Comparison of ENCODE assay signal across 8 mouse cellular contexts in genomic region chrX:107815502-107816217, GRCm38 (mm10). TPM values are rescaled to one million over a fixed set of nuclear protein-coding genes. Genes with fewer than 3 reads are reported as not detected.
A peak's percentile ranks its signal among the peaks of the same experiment; 100 is the strongest.
DNase-seq lines count a peak whose midpoint lies in the region; ATAC-seq and TF ChIP-seq lines count a peak whose summit lies in the region.

No protein-coding gene starts in this region.

- peak; percentile 50 for DNase-seq in A20 (ENCODE audit: low read depth, low spot score)
- DNase-seq in NIH3T3 (ENCODE audit: low read depth): peak; percentile 49
- DNase-seq in embryonic facial prominence, embryonic 11.5 days (ENCODE audit: low spot score): peak; percentile 28
- DNase-seq in liver, embryonic 14.5 days (ENCODE audit: low read depth in 3 of 3, low spot score in 3 of 3): peak in 1 of 3 experiments; percentile 24
- DNase-seq in neural tube, embryonic 11.5 days (ENCODE audit: low spot score): peak; percentile 13
- no peak for DNase-seq in Muller cell, postnatal 12 days (ENCODE audit: inconsistent ontology term)

- H3K27me3 ChIP-seq in embryonic facial prominence, embryonic 11.5 days (ENCODE audit: control insufficient read depth, insufficient read depth, low read length): no peaks in the 10 kb centered on the region
- H3K27me3 ChIP-seq in heart, embryonic 12.5 days (replicated peaks): no peaks in the 10 kb centered on the region
- no peaks in the 10 kb centered on the region for H3K27me3 ChIP-seq in kidney, embryonic 15.5 days
- no peaks in the 10 kb centered on the region for H3K27me3 ChIP-seq in liver, embryonic 14.5 days (ENCODE audit: control insufficient read depth, insufficient read depth, low read length)
- H3K27me3 ChIP-seq in neural tube, embryonic 11.5 days (ENCODE audit: control insufficient read depth, insufficient read depth, low read length): no peaks in the 10 kb centered on the region

- TF ChIP-seq CTCF in liver, embryonic 14.5 days (IDR thresholded peaks at IDR 0.05; ENCODE audit: low read depth): no peak

- 12% methylated on average over 31 of the region's 32 CpGs for WGBS in embryonic facial prominence, embryonic 11.5 days
- 16% methylated on average over 27 of the region's 32 CpGs for WGBS in heart, embryonic 12.5 days
- WGBS in kidney, embryonic 15.5 days: 22% methylated on average over 32 of the region's 32 CpGs
- WGBS in liver, embryonic 14.5 days (ENCODE audit: insufficient replicate concordance): 17% methylated on average over 32 of the region's 32 CpGs
- 30% methylated on average over 31 of the region's 32 CpGs for WGBS in neural tube, embryonic 11.5 days

- H3K9me3 ChIP-seq in embryonic facial prominence, embryonic 11.5 days (replicated peaks; ENCODE audit: control insufficient read depth, low read length): no peaks in the 10 kb centered on the region
- H3K9me3 ChIP-seq in heart, embryonic 12.5 days (replicated peaks): no peaks in the 10 kb centered on the region
- no peaks in the 10 kb centered on the region for H3K9me3 ChIP-seq in kidney, embryonic 15.5 days (replicated peaks)
- no peaks in the 10 kb centered on the region for H3K9me3 ChIP-seq in liver, embryonic 14.5 days (ENCODE audit: control insufficient read depth, low read length)
- no peaks in the 10 kb centered on the region for H3K9me3 ChIP-seq in neural tube, embryonic 11.5 days (ENCODE audit: control insufficient read depth, low read length)

- no peak; the same call in 1 of the 2 replicates for ATAC-seq in embryonic facial prominence, embryonic 11.5 days (replicated peaks; ENCODE audit: insufficient number of reproducible peaks, low FRiP score, low TSS enrichment, low read depth)
- ATAC-seq in heart, embryonic 12.5 days (ENCODE audit: insufficient number of reproducible peaks, low FRiP score): peak; percentile 81
- peak; percentile 41 for ATAC-seq in kidney, embryonic 15.5 days (replicated peaks; ENCODE audit: low FRiP score)
- ATAC-seq in liver, embryonic 14.5 days (ENCODE audit: insufficient read depth): peak; percentile 66
- ATAC-seq in neural tube, embryonic 11.5 days (ENCODE audit: insufficient read depth, low FRiP score, low TSS enrichment): peak; percentile 7

- TF ChIP-seq EP300 in liver, embryonic 14.5 days (IDR thresholded peaks at IDR 0.05; ENCODE audit: low read depth): no peak

- H3K36me3 ChIP-seq in embryonic facial prominence, embryonic 11.5 days (replicated peaks; ENCODE audit: control insufficient read depth, insufficient read depth, low read depth, low read length): no peaks in the 10 kb centered on the region
- no peaks in the 10 kb centered on the region for H3K36me3 ChIP-seq in heart, embryonic 12.5 days
- no peaks in the 10 kb centered on the region for H3K36me3 ChIP-seq in kidney, embryonic 15.5 days
- no peaks in the 10 kb centered on the region for H3K36me3 ChIP-seq in liver, embryonic 14.5 days (replicated peaks; ENCODE audit: control insufficient read depth, insufficient read depth, low read depth)
- H3K36me3 ChIP-seq in neural tube, embryonic 11.5 days (ENCODE audit: control insufficient read depth, insufficient read depth, low read length): no peaks in the 10 kb centered on the region

- H3K4me3 ChIP-seq in embryonic facial prominence, embryonic 11.5 days (ENCODE audit: low read depth, low read length): peak overlapping the region; percentile 57
- peak overlapping the region; percentile 68 for H3K4me3 ChIP-seq in heart, embryonic 12.5 days
- H3K4me3 ChIP-seq in kidney, embryonic 15.5 days (replicated peaks): peak overlapping the region; percentile 59
- peak overlapping the region; percentile 75 to 96 for H3K4me3 ChIP-seq in liver, embryonic 14.5 days (ENCODE audit: insufficient read depth in 1 of 2, low read depth in 2 of 2, low read length in 2 of 2)
- H3K4me3 ChIP-seq in neural tube, embryonic 11.5 days (ENCODE audit: low read depth, low read length): peak overlapping the region; percentile 55

- H3K9ac ChIP-seq in embryonic facial prominence, embryonic 11.5 days (replicated peaks; ENCODE audit: low read length): peak overlapping the region; percentile 68
- H3K9ac ChIP-seq in heart, embryonic 12.5 days: peak overlapping the region; percentile 75
- peak overlapping the region; percentile 55 for H3K9ac ChIP-seq in kidney, embryonic 15.5 days
- H3K9ac ChIP-seq in liver, embryonic 14.5 days (replicated peaks): peak overlapping the region; percentile 80
- peak overlapping the region; percentile 57 for H3K9ac ChIP-seq in neural tube, embryonic 11.5 days (ENCODE audit: low read length)

- peak overlapping the region; percentile 50 for H3K4me2 ChIP-seq in embryonic facial prominence, embryonic 11.5 days (ENCODE audit: low read depth, low read length)
- H3K4me2 ChIP-seq in heart, embryonic 12.5 days: peak overlapping the region; percentile 59
- peak overlapping the region; percentile 57 for H3K4me2 ChIP-seq in kidney, embryonic 15.5 days
- H3K4me2 ChIP-seq in liver, embryonic 14.5 days (ENCODE audit: low read depth): peak overlapping the region; percentile 63
- peak overlapping the region; percentile 60 for H3K4me2 ChIP-seq in neural tube, embryonic 11.5 days (ENCODE audit: low read depth)

- no peaks in the 10 kb centered on the region for H3K4me1 ChIP-seq in embryonic facial prominence, embryonic 11.5 days (ENCODE audit: control insufficient read depth, insufficient read depth, low read length)
- H3K4me1 ChIP-seq in heart, embryonic 12.5 days (replicated peaks): no peaks in the 10 kb centered on the region
- H3K4me1 ChIP-seq in kidney, embryonic 15.5 days: no peaks in the 10 kb centered on the region
- no peaks in the 10 kb centered on the region; a peak in 1 of 4 replicates for H3K4me1 ChIP-seq in liver, embryonic 14.5 days (replicated peaks; ENCODE audit: control insufficient read depth in 2 of 2, insufficient read depth in 2 of 2, low read length in 1 of 2)
- no peaks in the 10 kb centered on the region for H3K4me1 ChIP-seq in neural tube, embryonic 11.5 days (ENCODE audit: control insufficient read depth, insufficient read depth, low read length)

- H3K27ac ChIP-seq in embryonic facial prominence, embryonic 11.5 days (replicated peaks; ENCODE audit: low read depth, low read length): no peak overlapping the region
- peak overlapping the region; percentile 80 for H3K27ac ChIP-seq in heart, embryonic 12.5 days (ENCODE audit: poor library complexity, severe bottlenecking)
- H3K27ac ChIP-seq in kidney, embryonic 15.5 days: 0 out of 2 replicates have a peak overlapping the region, but pooled peaks have one; percentile 56
- peak overlapping the region; percentile 25; the same call in 1 of the 2 replicates for H3K27ac ChIP-seq in liver, embryonic 14.5 days
- H3K27ac ChIP-seq in neural tube, embryonic 11.5 days (ENCODE audit: low read depth, low read length): no peak overlapping the region

RNA-seq across cellular contexts. Expression of gene 2610002M06Rik, which starts 0.5 kb away (rescaled TPM):
- polyA plus RNA-seq in embryonic facial prominence, embryonic 11.5 days (2014; fragmentation: Nextera tagmentation; extraction: Ambion mirVana): 10.0 and 10.5 TPM in 2 replicates
- 14.9 TPM in 2 replicates for polyA plus RNA-seq in heart, embryonic 12.5 days (2016; fragmentation: Nextera tagmentation; extraction: Ambion mirVana)
- 10.5 and 11.1 TPM in 2 replicates for polyA plus RNA-seq in kidney, embryonic 15.5 days (2015; fragmentation: Nextera tagmentation; extraction: Ambion mirVana)
- 2.6 and 4.1 TPM in 2 replicates for polyA plus RNA-seq in liver, embryonic 14.5 days (2012; rRNA removed)
- polyA plus RNA-seq in liver, embryonic 14.5 days (2014; fragmentation: Nextera tagmentation; extraction: Ambion mirVana): 9.1 and 10.9 TPM in 2 replicates
- 9.8 and 12.2 TPM in 2 replicates for polyA plus RNA-seq in neural tube, embryonic 11.5 days (2014; fragmentation: Nextera tagmentation; extraction: Ambion mirVana)

RNA-seq across cellular contexts. Expression of gene Tent5d, which starts 23.3 kb away (rescaled TPM):
- 0.20 and 0.38 TPM in 2 replicates for polyA plus RNA-seq in embryonic facial prominence, embryonic 11.5 days (2014; fragmentation: Nextera tagmentation; extraction: Ambion mirVana)
- polyA plus RNA-seq in heart, embryonic 12.5 days (2016; fragmentation: Nextera tagmentation; extraction: Ambion mirVana): 2.7 and 3.0 TPM in 2 replicates
- polyA plus RNA-seq in kidney, embryonic 15.5 days (2015; fragmentation: Nextera tagmentation; extraction: Ambion mirVana): 0.21 and 0.40 TPM in 2 replicates
- not detected in 2 replicates for polyA plus RNA-seq in liver, embryonic 14.5 days (2012; rRNA removed)
- 0.09 TPM in 1 of 2 replicates, not detected in the other for polyA plus RNA-seq in liver, embryonic 14.5 days (2014; fragmentation: Nextera tagmentation; extraction: Ambion mirVana)
- 0.38 TPM in 1 of 2 replicates, not detected in the other for polyA plus RNA-seq in neural tube, embryonic 11.5 days (2014; fragmentation: Nextera tagmentation; extraction: Ambion mirVana)

Comparison
In these comparisons a context has a peak if more than half of its experiments do, and no peak if none do; other contexts are left out.
1. H3K27ac ChIP-seq: peak in heart, embryonic 12.5 days (single experiment), kidney, embryonic 15.5 days (single experiment) and liver, embryonic 14.5 days (single experiment); none in embryonic facial prominence, embryonic 11.5 days (single experiment) and neural tube, embryonic 11.5 days (single experiment).
2. Peak in every context shown above with its lines, with median percentiles within 50 percentile points of each other: H3K4me2 ChIP-seq, H3K4me3 ChIP-seq and H3K9ac ChIP-seq.